ENCODE assay signal across 8 mouse cellular contexts in genomic region chr6:88752711-88753219, GRCm38 (mm10). TPM values are rescaled to one million over a fixed set of nuclear protein-coding genes. Genes with fewer than 3 reads are reported as not detected.
DNase-seq lines count a peak whose midpoint lies in the region; ATAC-seq lines count a peak whose summit lies in the region.

No protein-coding gene starts in this region.

- H3K4me1 ChIP-seq in heart, embryonic 13.5 days = peaks cover 22% of the 10 kb centered on the region
- H3K4me1 ChIP-seq in brown adipose tissue, adult 24 weeks (ENCODE audit: control insufficient read depth, insufficient read depth, insufficient read length, low read length) = peaks cover 69% of the 10 kb centered on the region
- H3K4me1 ChIP-seq in hindbrain, embryonic 10.5 days (replicated peaks) = peaks cover 19% of the 10 kb centered on the region
- H3K4me1 ChIP-seq in liver, embryonic 12.5 days = peaks cover 90% of the 10 kb centered on the region

- intact Hi-C loops in heart, postnatal 14 days (cut with DNase I) = no loop called here

- 0 out of 2 replicates have a peak overlapping the region, but pooled peaks have one; percentile 33 for H3K9ac ChIP-seq in heart, embryonic 13.5 days
- no peak overlapping the region for H3K9ac ChIP-seq in liver, embryonic 12.5 days

- no peak overlapping the region for H3K4me2 ChIP-seq in heart, embryonic 13.5 days
- no peak overlapping the region for H3K4me2 ChIP-seq in liver, embryonic 12.5 days

- peak overlapping the region; percentile 71 for H3K27ac ChIP-seq in heart, embryonic 13.5 days (replicated peaks)
- H3K27ac ChIP-seq in brown adipose tissue, adult 24 weeks (replicated peaks; ENCODE audit: low read depth, low read length) = peak overlapping the region; percentile 15; the same call in 1 of the 2 replicates
- H3K27ac ChIP-seq in hindbrain, embryonic 10.5 days = peak overlapping the region; percentile 46; the same call in 1 of the 2 replicates
- H3K27ac ChIP-seq in liver, embryonic 12.5 days = no peak overlapping the region

- WGBS in heart, embryonic 13.5 days = 50% methylated on average over 5 of the region's 5 CpGs
- WGBS in hindbrain, embryonic 10.5 days = 50% methylated on average over 5 of the region's 5 CpGs
- WGBS in liver, embryonic 12.5 days (ENCODE audit: insufficient replicate concordance) = 68% methylated on average over 5 of the region's 5 CpGs

- no peak for DNase-seq in heart, postnatal 14 days
- DNase-seq in hindbrain, embryonic 10.5 days (ENCODE audit: low spot score) = no peak
- DNase-seq in urinary bladder, postnatal 25 days (ENCODE audit: low spot score) = no peak
- no peak for DNase-seq in thymus, adult 18-20 months
- no peak for DNase-seq in frontal cortex, postnatal 10 days (ENCODE audit: low spot score in 2 of 2)

- H3K36me3 ChIP-seq in heart, embryonic 13.5 days = no peaks in the 10 kb centered on the region
- H3K36me3 ChIP-seq in hindbrain, embryonic 10.5 days = no peaks in the 10 kb centered on the region
- H3K36me3 ChIP-seq in liver, embryonic 12.5 days = peaks cover 12% of the 10 kb centered on the region; the same call in 1 of the 2 replicates

- no peaks in the 10 kb centered on the region for H3K9me3 ChIP-seq in heart, embryonic 13.5 days
- H3K9me3 ChIP-seq in hindbrain, embryonic 10.5 days = no peaks in the 10 kb centered on the region
- no peaks in the 10 kb centered on the region for H3K9me3 ChIP-seq in liver, embryonic 12.5 days (replicated peaks)

- ATAC-seq in heart, embryonic 13.5 days (ENCODE audit: extremely low read depth, insufficient number of reproducible peaks, low FRiP score, low TSS enrichment) = peak; percentile 58
- ATAC-seq in liver, embryonic 12.5 days = peak; percentile 56

- no peak overlapping the region for H3K4me3 ChIP-seq in heart, embryonic 13.5 days
- no peak overlapping the region for H3K4me3 ChIP-seq in brown adipose tissue, adult 24 weeks (ENCODE audit: insufficient read depth, low read depth, low read length)
- H3K4me3 ChIP-seq in hindbrain, embryonic 10.5 days = no peak overlapping the region
- H3K4me3 ChIP-seq in liver, embryonic 12.5 days = no peak overlapping the region

- H3K27me3 ChIP-seq in heart, embryonic 13.5 days (replicated peaks) = no peaks in the 10 kb centered on the region; the same call in 1 of the 2 replicates
- no peaks in the 10 kb centered on the region for H3K27me3 ChIP-seq in hindbrain, embryonic 10.5 days (ENCODE audit: insufficient read depth, poor library complexity, severe bottlenecking)
- peaks cover 11% of the 10 kb centered on the region; the same call in 1 of the 2 replicates for H3K27me3 ChIP-seq in liver, embryonic 12.5 days (replicated peaks)

RNA-seq across cellular contexts. Expression of gene Mgll, which starts 28.6 kb away (rescaled TPM):
- 13.8 and 19.6 TPM in 2 replicates for polyA plus RNA-seq in heart, embryonic 13.5 days (2015; fragmentation: Nextera tagmentation; extraction: Ambion mirVana)
- total RNA-seq in heart, postnatal 14 days (2021) = 100 to 1,000 TPM; 173 to 177 TPM
- polyA plus RNA-seq in brown adipose tissue, adult 24 weeks (2012; ENCODE audit: insufficient read depth, insufficient read length, missing spikeins) = 257 and 493 TPM in 2 replicates
- 4.3 and 10.2 TPM in 2 replicates for polyA plus RNA-seq in hindbrain, embryonic 10.5 days (2016; fragmentation: Nextera tagmentation; extraction: Ambion mirVana)
- 46.4 and 47.7 TPM in 2 replicates for polyA plus RNA-seq in liver, embryonic 12.5 days (2016; fragmentation: Nextera tagmentation; extraction: Ambion mirVana)
